Mouse (Mus musculus) layer of hippocampus, postnatal 36 days (tissue): ENCODE data around the gene Abcb7. TPM values are rescaled to one million over a fixed set of nuclear protein-coding genes. Genes with fewer than 3 reads are reported as not detected.
A peak's percentile ranks its signal among the peaks of the same experiment; 100 is the strongest.

ENCODE experiments used
- DNase-seq, 2 experiments: peaks; one replicate each; pipeline ENCODE4 v3.0.0; 2022
- total RNA-seq, 2 experiments: library from RNA; stranded (reverse); gene quantifications; 2 replicates each; pipeline ENCODE4 v1.2.3; 2021

Abcb7 gene
- 10 to 100 TPM; 29.0 to 30.3 TPM for total RNA-seq

DNA sequence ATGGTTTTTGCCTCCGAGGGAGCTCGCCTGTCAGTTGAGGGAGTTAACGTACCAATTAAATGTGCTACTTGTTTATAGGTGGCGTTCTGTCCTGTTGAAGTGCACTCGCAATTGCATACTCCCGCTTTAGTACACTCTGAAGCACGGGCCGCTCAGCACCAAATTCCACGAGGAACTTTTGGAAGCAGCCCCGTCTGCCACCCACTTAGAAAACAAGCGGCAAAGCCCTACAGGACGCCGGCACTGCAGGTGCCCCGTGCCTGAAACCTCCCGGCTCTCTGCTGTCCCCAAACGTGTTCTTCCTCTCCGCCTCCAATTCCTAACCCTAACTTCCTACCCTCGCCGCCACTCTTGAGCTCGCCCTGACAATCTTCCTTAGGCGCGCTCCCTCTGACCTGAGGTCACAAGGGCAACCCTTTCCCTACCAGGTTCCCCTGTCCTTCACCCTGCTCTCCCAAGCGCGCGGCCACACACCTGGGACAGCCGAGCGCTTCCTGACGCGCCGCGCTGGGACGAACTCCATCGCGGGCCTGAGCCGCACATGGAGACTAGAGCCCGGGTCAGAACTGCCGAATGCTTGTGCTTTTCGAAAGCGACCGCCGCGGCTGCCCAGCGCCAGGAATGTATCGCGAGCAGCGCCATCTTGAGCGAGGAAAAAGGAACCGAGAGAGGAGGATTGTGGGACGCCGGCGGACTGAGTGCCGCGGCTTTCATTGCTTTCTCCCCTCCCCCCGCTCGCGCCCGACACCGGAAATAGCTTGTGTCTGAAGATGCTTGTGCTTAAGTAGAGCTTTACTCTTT, at the start of gene Abcb7:
Gene Abcb7, minus strand, starts transcription at position 674 of the 801 bp plus-strand sequence.
- DNase-seq = peak; percentile 75 to 81

DNA sequence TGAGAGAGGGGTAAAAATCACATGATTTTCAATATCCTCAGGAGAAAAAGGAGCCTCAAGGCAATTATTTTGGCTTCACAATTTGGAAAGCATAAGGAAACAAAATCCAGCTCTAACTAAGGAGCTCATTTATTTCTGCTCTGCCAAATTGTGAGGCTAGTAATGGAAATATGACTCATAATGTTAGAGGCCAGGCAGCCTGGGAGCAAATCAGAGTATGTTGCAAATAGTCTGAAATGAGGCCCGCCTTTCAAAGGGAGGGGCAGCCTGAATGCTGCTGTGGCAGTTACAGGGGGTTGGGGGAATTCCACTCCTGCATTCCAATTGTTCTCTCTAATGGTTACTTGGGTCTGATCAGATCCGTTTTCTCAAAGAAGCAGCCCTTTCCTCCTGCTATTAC, 48.1 kb upstream of the Abcb7 start:
- no peak for DNase-seq

DNA sequence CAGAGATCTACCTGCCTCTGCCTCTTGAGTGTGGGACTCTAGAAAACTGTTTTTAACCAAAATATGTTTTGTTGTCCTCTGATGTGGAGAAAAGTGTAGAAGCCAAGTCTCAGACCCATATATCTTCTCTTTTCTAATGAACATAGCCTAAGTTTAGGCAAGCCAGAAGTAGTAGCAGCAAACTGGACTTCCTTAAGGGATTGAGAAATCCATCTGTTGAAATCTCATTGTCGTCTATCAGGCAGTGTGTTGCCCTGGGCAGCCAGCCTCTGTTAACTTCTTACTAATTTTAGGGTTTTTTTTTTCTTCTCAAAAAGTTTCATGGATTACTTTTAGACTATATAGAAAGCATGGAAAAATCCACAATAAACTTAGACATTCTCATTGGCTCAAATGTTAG, 38.8 kb upstream of the Abcb7 start:
- no peak for DNase-seq

DNA sequence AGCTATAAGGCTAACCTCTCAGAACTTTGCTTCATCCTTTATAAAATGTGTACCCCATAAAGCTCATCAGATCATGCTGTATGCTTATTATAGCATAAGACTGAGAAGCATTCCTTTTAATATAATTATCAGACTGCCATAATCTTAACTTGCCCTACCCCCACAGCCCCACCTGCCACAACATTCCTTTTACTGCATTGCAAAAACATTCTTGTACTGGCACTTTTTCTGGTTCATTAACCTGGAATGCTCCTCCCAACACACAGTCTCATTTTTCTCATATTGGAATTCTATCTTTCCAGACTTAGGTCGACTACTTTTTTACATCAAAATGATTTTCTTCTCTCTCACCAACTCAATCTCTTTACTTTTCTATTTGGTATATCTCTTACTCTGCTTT, 19.8 kb upstream of the Abcb7 start:
- DNase-seq = no peak

DNA sequence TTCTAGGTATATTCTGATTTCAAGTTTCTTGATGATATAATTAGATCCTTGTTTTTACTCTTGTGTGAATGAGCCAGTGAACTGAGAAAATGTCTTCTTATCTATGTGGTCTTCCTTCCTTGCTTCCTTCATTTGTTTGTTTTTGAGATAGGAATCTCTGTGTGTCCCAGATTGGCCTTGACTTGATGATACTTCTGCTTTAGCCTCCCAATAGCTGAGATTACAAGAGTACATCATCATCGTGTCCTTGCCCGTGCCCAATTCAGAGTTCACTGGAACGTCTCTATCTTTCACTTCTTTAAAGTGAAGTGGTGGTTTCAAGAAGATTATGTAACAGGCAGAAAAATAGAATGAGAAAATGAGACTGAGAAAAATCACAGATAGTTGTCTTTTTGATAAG, 14.5 kb upstream of the Abcb7 start:
- DNase-seq = no peak

DNA sequence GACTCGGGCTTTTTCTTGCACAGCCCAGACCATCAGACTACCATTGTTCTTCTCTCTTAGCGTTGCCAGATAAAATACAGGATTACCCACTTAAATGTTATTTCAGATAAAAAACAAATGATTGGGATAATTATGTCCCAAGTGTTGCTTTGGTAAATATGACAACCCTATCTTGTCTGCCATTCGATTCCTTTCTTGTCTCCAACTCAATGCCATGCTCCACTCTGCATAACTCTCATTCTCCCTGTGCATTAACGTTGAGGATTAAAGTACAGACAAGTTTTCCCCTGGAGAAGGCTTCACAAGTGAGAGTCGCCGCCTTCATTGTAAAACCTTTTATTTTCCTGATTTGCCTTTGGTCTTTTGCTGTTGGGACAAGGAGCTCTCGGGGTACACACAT, 339 bp upstream of the Abcb7 start:
- no peak for DNase-seq

DNA sequence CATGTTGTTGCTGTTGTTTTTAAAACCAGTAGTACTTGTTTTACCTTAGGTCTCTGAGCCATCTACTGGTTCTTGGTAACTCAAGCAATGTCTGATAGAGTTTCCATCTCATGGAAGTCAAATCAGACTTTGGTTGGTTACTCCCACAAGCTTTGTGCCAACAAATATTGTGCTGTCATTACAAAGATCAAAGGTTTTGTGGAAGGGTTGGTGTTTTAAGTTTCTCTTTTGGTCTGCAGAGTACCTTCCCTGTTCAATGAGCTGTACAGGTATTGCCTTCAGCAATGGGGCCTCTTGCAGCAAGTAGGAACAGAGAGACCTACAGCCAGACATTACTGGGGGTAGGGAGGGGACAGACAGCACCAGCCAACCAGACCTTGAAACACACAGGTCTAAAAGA, 5.5 kb downstream of the Abcb7 start:
- DNase-seq = no peak

DNA sequence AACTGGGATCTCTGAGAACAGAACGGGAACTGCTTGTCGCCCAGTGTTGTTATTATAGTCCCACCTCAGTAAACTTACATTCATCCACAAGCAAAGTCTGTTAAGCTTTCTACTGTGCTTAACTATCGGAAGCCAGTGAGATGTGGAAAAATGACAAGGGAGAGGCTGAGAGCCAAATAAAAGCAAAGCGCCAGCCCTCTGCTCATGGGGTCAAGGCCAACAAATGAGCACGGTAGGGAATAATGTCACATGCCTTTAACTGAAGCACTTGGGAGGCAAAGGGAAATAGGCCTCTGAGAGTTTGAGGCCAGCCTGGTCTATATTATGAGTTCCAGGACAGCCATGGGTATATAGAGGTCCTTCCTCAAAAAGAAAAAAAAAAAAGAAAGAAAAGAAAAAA, 11.2 kb downstream of the Abcb7 start:
- DNase-seq = no peak

DNA sequence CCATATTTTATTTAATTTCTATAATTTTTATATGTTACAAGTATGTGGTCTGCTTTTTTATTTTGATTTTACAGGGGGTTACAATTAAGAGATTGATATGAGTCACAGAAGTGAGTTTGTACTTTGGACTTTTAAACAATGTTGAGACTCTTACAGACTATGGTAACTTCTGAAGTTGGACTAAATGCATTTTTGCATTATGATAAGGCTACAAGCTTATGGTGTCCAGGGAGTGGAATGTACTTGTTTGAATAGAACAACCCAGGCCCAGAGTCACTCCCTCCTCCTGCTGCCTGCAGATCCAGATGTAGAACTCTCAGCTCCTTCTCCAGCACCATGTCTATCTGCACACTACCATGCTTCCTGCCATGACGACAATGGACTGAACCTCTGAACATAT, 12.5 kb downstream of the Abcb7 start:
- DNase-seq = no peak

DNA sequence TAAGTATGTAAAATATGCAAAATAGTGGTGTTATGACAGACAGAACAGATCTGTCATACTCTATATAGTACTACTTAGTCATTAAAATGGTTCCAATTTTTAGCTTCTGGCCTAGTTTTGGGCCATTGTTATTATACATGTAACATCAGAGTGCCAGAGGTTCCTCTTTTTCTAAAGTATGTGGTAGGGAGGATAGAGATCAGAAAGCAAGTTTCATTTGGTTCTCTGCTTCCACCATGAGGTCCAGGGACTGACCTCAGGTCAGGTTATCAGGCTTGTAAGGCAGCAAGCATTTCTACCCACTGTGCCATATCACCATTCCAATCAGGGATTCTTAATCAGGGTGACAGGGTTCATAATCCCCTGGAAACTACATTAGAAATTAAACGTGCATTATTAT, 16.1 kb downstream of the Abcb7 start:
- DNase-seq = no peak

DNA sequence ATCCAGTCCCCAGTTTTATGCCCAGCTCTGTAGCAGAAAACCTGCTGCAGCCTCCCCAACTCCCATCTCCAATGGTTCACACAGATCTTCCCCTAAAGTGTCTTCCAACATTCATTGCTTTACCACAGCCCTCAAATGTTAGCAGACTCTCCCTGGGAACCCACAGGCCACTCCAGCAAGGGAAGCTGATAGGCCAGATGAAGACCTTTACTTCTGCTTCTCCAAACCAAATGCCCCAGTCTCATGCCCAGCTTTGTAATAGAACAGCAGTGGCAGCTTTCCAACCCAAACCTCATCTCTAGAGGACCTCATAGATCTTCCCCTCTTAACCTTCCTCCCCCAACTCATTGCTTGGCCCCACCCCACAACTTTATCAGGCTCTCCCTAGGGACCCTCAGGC, 54.0 kb downstream of the Abcb7 start:
- DNase-seq = no peak

DNA sequence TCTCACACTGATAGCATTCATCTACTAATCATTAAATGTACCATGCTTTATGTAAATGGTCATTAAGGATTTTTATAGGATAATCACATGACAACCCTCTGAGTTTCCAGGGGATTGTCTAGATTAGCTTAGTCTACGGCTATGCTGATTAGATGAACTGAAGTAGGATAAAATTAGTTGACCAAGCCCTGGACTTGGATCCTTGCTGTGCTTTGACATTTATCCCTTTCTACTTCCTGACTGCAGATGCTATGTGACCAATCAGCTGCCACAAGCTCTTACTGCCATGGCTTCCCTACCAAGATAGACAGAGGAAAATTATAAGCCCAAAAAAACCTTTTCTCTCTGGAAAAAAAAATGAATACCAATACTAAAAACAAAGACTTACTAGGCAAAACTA, 57.8 kb downstream of the Abcb7 start:
- DNase-seq = no peak

DNA sequence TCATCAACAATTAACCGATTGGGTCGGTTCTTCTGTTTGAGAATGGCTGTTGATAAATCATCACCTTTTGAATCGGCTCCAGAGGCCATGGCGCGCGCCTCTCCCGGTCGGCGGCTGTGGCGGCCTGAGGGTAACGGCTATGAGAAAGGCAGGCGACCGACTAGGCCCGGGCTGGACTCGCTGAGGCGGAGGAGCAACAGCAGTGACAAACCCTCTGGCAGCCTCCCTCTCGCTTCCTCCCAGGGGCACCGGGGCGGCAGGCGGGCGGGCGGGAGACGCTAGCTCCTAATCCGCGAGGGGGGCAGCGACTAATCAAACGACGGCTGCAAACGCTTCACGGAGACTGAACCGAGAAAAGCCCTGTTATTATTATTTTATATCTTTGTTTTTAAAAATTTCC, 65.5 kb downstream of the Abcb7 start:
- DNase-seq = peak; percentile 6 to 9

DNA sequence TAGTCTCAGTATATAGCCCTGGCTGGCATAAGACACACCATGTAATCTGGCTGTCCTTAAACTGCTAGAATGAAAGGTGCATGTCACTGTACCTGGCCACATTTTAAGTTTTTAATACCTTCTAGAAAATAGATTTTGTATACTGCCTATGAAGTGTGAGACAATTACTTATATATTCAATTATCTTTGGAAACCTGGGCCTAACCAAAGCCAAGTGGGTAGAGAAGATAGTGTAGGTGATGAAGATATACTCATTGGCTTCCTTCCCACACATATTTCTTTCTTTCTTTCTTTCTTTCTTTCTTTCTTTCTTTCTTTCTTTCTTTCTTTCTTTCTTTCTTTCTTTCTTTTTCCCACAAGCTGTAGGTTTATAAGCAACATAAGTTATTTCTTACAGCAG, 121.9 kb downstream of the Abcb7 start:
- no peak for DNase-seq

DNA sequence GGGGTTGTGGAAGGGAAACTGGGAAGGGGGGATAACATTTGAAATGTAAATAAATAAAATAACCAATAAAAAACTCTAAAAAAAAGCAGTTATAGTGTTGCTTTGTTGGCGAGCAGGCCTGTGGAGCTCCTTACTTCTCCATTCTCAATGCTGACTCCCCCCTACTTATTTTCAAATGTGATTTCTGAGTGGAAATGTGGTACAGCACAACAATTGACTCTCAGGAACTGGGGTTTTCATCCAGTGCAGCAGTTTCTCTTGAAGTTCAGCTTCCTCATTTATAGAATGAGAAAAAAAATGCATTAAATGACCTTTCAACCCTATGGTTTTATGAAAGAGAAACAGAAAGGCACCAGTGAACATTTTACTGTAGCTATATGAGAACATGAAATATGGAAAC, 133.8 kb downstream of the Abcb7 start:
- no peak for DNase-seq

DNA sequence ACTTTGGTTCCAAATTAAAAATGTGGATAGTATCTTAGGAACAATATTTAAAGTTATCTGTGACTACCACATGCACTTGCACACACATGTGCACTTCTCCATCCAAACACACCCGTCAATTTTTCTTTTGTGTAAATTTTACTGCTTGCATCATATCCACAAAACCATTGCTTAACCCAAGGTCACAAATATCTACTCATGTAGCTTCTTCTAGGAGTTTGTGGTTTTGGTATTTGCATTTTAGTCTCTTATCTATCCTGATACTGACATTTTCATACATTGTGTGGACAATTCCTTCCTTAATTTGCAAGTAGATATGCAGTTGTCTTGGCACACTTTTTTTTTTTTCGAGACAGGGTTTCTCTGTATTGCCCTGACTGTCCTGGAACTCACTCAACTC, 149.3 kb downstream of the Abcb7 start:
- DNase-seq = no peak

DNA sequence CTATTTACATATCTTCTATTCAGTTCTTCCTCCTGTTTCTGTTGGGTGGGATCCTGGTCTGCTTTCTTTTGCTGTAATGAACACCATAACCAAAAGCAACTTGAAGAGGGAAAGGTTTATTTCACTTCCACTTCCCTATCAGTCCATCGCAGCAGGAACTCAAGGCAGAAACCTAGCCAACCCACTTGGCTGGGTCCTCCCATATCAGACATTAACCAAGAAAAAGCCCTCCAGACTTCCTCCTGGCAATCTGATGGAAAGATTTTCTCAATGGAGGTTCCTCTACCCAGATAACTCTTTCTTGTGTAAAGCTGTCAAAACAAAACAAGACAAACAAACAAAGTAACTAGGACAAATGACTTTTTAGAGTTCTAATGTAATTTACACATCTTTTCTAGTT, 151.2 kb downstream of the Abcb7 start:
- DNase-seq = no peak

DNA sequence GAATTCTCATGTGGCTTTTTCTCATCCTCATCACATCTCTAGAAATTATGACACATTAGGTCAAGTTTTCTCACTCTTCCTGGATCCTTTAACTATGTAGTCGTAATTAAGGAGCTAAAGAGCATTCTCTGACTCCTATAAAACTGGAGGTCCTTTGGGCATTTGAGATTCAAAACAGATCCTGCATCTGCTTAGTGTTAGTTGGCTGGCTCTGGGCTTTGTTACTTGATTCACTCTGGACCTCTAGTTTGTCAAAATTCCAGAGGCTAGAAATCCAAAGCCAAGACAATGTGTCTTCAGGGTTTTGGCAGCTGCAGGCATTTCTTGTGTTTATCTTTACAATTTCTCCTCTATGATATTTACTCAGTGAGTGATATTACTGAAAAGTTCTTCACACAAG, 157.1 kb downstream of the Abcb7 start:
- DNase-seq = no peak

Other genes starting within 250 kb of the Abcb7 start
- gene Nexmif, start 212.7 kb downstream of the Abcb7 start, total RNA-seq = 10 to 100 TPM; 38.2 to 39.0 TPM
- 10 to 100 TPM; 14.4 to 17.6 TPM for gene Uprt, start 69.0 kb upstream of the Abcb7 start, total RNA-seq